Mouse (Mus musculus) cerebellum, postnatal 10 days (tissue): ENCODE results near the gene Rhebl1.

Experiments used
- DNase-seq, 2 experiments: peaks; one replicate each; pipeline ENCODE4 v3.0.0; 2021; ENCODE audit warnings: mixed read lengths in 2 of 2

Rhebl1 gene

GRCm38 (mm10) chr15:98849165-98849564 is 45.2 kb downstream of the Rhebl1 start:
- no peak for DNase-seq

GRCm38 (mm10) chr15:98846140-98846539 is 48.2 kb downstream of the Rhebl1 start:
- DNase-seq, result no peak

- no peak for DNase-seq
These were observed 49.2 kb downstream of the Rhebl1 start for GRCm38 (mm10) chr15:98845149-98845548.

- DNase-seq, result no peak
These were observed 50.6 kb downstream of the Rhebl1 start for GRCm38 (mm10) chr15:98843595-98844223.

- DNase-seq, result no peak
These were observed 54.4 kb downstream of the Rhebl1 start for GRCm38 (mm10) chr15:98839671-98840585.

GRCm38 (mm10) chr15:98839161-98839560 is 55.2 kb downstream of the Rhebl1 start:
- DNase-seq, result no peak

- DNase-seq, result no peak
These were observed 56.6 kb downstream of the Rhebl1 start for GRCm38 (mm10) chr15:98837743-98838103.

- no peak for DNase-seq
These were observed 57.2 kb downstream of the Rhebl1 start for GRCm38 (mm10) chr15:98837006-98837742.

- DNase-seq, result no peak
These were observed 59.0 kb downstream of the Rhebl1 start for GRCm38 (mm10) chr15:98835291-98835690.

GRCm38 (mm10) chr15:98834059-98834458 is 60.3 kb downstream of the Rhebl1 start:
- no peak for DNase-seq

- no peak for DNase-seq
These were observed 61.1 kb downstream of the Rhebl1 start for GRCm38 (mm10) chr15:98833281-98833680.

GRCm38 (mm10) chr15:98832161-98833058 is 61.9 kb downstream of the Rhebl1 start:
- DNase-seq, result no peak

- no peak for DNase-seq
These were observed 62.7 kb downstream of the Rhebl1 start for GRCm38 (mm10) chr15:98831684-98832035.

- DNase-seq, result peak; percentile 98 to 99
These were observed 63.3 kb downstream of the Rhebl1 start, which contains the start of gene Prkag1 for GRCm38 (mm10) chr15:98830736-98831683. Gene Prkag1 (minus strand): TSS chr15:98831521.
